Mouse (Mus musculus) midbrain, embryonic 10.5 days (tissue): ENCODE results near the gene Ripply2. TPM values are rescaled to one million over a fixed set of nuclear protein-coding genes. Genes with fewer than 3 reads are reported as not detected.
"Not testable (repeated sequence)": the region's sequence is repeated elsewhere in the genome, so short reads cannot be mapped to it uniquely, and the experiment has no call there.

Experiments used
- DNase-seq: peaks from one replicate; pipeline ENCODE4 v3.0.0-alpha.2; 2017; ENCODE audit warnings: low spot score
- H3K27ac ChIP-seq: fragments of 300-500 bp; sonication (generic); replicated peaks from 2 replicates; pipeline ENCODE4 v1.5.1; 2016; ENCODE audit warnings: mild to moderate bottlenecking
- H3K27me3 ChIP-seq: fragments of 300-500 bp; sonication (generic); 2 replicates; pipeline ENCODE4 v1.6.1; 2016; ENCODE audit warnings: low read depth, mild to moderate bottlenecking; ENCODE audit not compliant: poor library complexity, severe bottlenecking
- H3K36me3 ChIP-seq: fragments of 300-500 bp; sonication (generic); 2 replicates; pipeline ENCODE4 v1.6.1; 2016; ENCODE audit warnings: mild to moderate bottlenecking, moderate library complexity
- H3K4me1 ChIP-seq: fragments of 300-500 bp; sonication (generic); 2 replicates; pipeline ENCODE4 v1.6.1; 2016
- H3K4me3 ChIP-seq: fragments of 300-500 bp; sonication (generic); 2 replicates; pipeline ENCODE4 v1.5.1; 2016; ENCODE audit warnings: mild to moderate bottlenecking, moderate library complexity
- H3K9me3 ChIP-seq: fragments of 300-500 bp; sonication (generic); replicated peaks from 2 replicates; pipeline ENCODE4 v1.6.1; 2016; ENCODE audit warnings: mild to moderate bottlenecking
- WGBS: fragments of 180-500 bp; shearing (Covaris S2); methylation state at CpG from one replicate; pipeline ENCODE4 v1.1.7; 2016; 5-methylcytosine and 5-hydroxymethylcytosine counted together
- polyA plus RNA-seq: library from polyadenylated mRNA; unstranded; fragments of >200 nt; fragmentation: Nextera tagmentation; extraction: Ambion mirVana; gene quantifications from 2 replicates; pipeline ENCODE4 v1.2.1, GENCODE M21; 2016

Gene Ripply2
- 0.52 and 1.0 TPM in 2 replicates for polyA plus RNA-seq

DNA sequence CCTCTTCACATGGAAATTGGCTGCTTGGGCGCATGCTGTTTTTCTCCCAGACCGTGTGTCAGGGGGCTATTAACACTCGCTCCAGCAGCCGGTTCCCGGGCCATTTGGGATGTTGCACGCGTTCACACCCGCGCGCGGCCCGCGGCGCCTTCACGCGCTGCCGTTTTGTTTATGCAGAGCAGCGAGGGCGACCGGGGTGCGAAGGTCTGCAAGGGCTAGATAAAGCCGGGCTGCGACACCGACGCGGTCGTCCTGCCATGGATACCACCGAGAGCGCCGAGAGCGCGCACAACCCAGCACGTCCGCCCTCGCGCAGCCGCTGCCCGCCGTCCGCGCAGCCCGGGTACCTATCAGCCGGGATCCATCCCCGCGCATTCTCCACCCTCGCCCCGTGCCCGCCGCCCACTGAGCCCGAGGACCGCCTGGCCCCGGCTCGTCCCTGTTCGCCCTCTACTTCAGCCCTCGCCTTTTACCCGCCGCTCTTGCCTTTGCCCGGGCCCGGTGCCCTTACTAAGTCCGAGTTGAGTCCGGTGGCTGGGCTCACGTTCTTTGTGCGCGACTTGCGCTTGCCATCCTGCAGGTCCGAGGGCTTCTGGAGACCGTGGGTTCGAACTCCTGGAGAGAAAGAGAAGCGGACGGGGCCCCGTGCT lies at the start of gene Ripply2:
Gene Ripply2 (plus strand): TSS at position 250 of the 650 bp plus-strand sequence.
- peaks cover 11% of the 10 kb centered on the region for H3K4me1 ChIP-seq
- H3K27ac ChIP-seq = peak within 1 kb of the TSS; percentile 78
- 1% methylated on average over 71 of the region's 71 CpGs for WGBS
- H3K9me3 ChIP-seq = no peaks in the 10 kb centered on the region
- H3K27me3 ChIP-seq = peaks cover 53% of the 10 kb centered on the region
- peak; percentile 66 for DNase-seq
- no peaks in the 10 kb centered on the region for H3K36me3 ChIP-seq
- peak within 1 kb of the TSS; percentile 64 for H3K4me3 ChIP-seq

DNA sequence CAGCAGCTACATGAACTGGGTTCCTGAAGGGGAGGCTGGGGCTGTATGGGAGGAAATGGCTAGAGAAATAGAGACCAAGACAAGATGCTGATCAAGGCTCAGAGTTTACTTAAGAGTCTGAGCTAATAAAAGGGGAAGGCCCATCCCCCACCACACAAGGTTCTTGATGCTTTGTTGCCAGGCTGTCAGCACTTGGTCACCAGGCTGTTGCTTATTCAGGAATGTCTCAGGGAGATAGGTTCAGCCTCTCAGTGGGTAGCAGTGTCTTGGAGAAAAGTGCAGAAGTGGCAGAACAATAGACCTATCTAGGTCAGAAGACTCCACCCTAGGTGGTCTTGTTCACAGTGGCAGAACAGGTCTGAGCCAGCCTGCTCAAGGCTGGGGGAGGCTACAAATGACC lies 42.9 kb upstream of the Ripply2 start:
- H3K27me3 ChIP-seq, H3K36me3 ChIP-seq, H3K9me3 ChIP-seq, DNase-seq, H3K4me3 ChIP-seq, H3K4me1 ChIP-seq, H3K27ac ChIP-seq: not testable (repeated sequence)

- Histone ChIP-seq H3K36me3 (no peaks in the 10 kb centered on the region), H3K4me1 (no peaks in the 10 kb centered on the region), H3K9me3 (no peaks in the 10 kb centered on the region), H3K27me3 (no peaks in the 10 kb centered on the region), H3K4me3 (no peak overlapping the region), H3K27ac (no peak overlapping the region)
- WGBS = 73% methylated on average over 4 of the region's 4 CpGs
- no peak for DNase-seq
Observed at GRCm38 (mm10) chr9:86973562-86973961, 41.8 kb upstream of the Ripply2 start.

DNA sequence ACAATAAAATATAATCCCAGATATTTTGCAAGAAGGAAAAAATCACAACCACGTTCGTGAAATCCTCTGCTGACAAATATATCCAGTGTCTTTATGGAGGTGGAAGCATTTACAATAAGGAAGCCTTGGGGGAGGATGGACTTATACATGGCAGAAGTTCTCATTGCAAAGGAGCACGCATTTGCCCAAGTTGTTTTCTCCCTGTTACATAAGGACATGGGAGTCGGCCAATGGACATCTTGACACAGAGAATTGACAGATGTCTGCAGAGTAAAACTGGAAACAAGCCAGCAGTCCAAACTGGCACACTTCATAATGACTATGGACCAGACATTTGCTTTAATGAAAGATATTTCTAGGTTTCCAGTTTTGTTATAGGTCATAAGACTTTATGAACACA lies 38.4 kb upstream of the Ripply2 start:
- Histone ChIP-seq H3K27ac (no peak overlapping the region), H3K36me3 (no peaks in the 10 kb centered on the region), H3K9me3 (no peaks in the 10 kb centered on the region), H3K4me3 (no peak overlapping the region), H3K4me1 (0 out of 2 replicates have a peak, but pooled peaks cover 3% of the 10 kb centered on the region), H3K27me3 (no peaks in the 10 kb centered on the region)
- DNase-seq = no peak
- 88% methylated on average over 4 of the region's 4 CpGs for WGBS

DNA sequence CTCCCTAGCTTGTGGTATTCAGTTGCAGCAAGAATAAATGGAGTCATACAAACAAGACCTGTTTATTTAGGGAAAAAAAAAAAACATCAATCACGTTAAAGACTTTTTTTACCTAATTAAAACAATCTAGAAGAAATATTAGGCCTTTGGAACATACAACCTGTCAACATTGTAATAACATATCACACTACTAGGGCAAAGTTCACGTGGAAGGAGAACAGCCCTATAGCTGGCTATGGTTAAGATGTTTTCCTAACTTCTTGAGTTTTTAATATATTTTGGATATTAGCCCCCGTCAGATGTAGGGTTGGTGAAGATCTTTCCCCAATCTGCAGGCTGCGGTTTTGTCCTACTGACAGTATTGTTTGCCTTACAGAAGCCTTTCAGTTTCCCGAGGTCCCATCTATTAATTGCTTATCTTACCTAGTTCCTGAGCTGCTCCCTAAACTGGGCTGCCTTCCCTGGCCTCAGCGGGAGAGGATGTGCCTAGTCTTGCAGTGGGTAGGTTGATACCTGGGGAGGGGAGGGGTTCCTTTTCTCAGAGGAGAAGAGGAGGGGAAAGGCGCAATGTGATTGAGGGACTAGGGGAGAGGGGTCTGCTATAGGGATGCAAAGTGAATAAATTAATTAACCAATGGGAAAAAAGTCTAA lies 37.0 kb upstream of the Ripply2 start:
- WGBS = 71% methylated on average over 7 of the region's 7 CpGs
- Histone ChIP-seq H3K27ac (no peak overlapping the region), H3K27me3 (no peaks in the 10 kb centered on the region), H3K36me3 (no peaks in the 10 kb centered on the region), H3K4me3 (no peak overlapping the region), H3K9me3 (no peaks in the 10 kb centered on the region), H3K4me1 (0 out of 2 replicates have a peak, but pooled peaks cover 3% of the 10 kb centered on the region)
- DNase-seq = no peak

DNA sequence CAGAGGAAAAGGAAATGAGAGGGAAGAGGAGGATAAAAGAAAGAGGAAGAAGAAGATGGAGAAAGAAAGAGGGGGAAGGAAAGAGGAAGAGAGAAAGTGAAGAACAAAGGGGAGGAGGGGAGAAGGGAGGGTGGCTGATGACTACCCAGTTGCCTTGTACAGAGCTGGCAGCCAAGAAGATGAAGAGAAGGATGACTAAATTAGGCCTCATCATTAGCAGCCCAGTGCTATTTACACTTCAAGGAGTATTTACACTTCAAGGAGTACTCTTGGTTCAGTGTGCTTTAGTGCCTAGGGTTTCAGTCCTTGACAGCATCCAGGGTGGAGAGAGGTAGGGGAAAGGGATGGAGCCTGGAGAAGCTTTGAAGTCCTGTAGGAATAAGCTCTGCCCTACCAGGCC lies 35.3 kb upstream of the Ripply2 start:
- H3K4me3 ChIP-seq = no peak overlapping the region
- no peaks in the 10 kb centered on the region for H3K27me3 ChIP-seq
- H3K36me3 ChIP-seq = no peaks in the 10 kb centered on the region
- H3K27ac ChIP-seq = no peak overlapping the region
- no peak for DNase-seq
- H3K4me1 ChIP-seq = 0 out of 2 replicates have a peak, but pooled peaks cover 3% of the 10 kb centered on the region
- H3K9me3 ChIP-seq = no peaks in the 10 kb centered on the region

DNA sequence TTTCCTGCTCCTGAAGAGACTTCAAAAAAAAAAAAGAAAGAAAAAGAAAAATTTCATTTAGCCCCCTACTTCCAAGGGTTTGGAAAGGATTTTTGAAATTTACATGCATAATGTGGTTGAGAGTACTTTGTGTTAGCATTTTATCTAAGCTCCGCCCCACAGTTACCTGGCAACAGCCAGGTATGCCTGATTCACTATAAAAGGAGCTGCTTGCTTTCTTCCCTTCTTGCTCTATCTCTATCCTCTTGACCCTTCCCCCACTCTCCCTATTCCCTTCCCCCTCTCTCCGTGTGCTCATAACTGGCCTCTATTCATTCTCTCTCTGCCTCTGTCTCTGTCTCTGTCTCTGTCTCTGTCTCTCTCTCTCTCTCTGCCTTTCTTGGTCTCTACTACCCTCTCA lies 34.4 kb upstream of the Ripply2 start:
- Histone ChIP-seq H3K4me1 (0 out of 2 replicates have a peak, but pooled peaks cover 3% of the 10 kb centered on the region), H3K36me3 (no peaks in the 10 kb centered on the region), H3K27ac (no peak overlapping the region), H3K27me3 (no peaks in the 10 kb centered on the region), H3K4me3 (no peak overlapping the region), H3K9me3 (no peaks in the 10 kb centered on the region)
- DNase-seq = no peak
- WGBS = 64% methylated on average over 2 of the region's 2 CpGs

DNA sequence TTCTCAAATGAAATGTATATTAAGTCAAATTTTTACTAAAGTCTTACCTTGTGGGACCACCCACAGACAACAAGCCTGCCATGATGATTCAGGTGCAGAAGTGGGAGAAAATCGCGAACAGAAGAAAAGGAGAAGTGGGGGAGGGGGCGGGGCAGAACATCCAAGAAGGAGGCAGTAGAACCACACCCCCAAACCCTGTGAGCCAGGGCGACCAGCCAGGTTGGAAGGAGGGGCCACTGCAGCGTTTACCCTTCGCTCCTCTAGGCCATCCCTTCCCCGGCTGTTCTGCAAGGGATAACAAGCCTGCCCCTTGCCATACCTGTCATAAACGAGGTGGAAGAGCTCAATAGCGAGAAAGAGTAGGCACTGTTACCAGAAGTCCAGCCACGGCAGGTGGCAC lies 33.8 kb upstream of the Ripply2 start:
- DNase-seq = no peak
- 0 out of 2 replicates have a peak, but pooled peaks cover 3% of the 10 kb centered on the region for H3K4me1 ChIP-seq
- no peaks in the 10 kb centered on the region for H3K36me3 ChIP-seq
- H3K27ac ChIP-seq = no peak overlapping the region
- H3K9me3 ChIP-seq = no peaks in the 10 kb centered on the region
- H3K27me3 ChIP-seq = no peaks in the 10 kb centered on the region
- no peak overlapping the region for H3K4me3 ChIP-seq
- 23% methylated on average over 10 of the region's 10 CpGs for WGBS

GRCm38 (mm10) chr9:86984583-86984982 lies 30.8 kb upstream of the Ripply2 start:
- 0 out of 2 replicates have a peak, but pooled peaks cover 3% of the 10 kb centered on the region for H3K4me1 ChIP-seq
- DNase-seq = no peak
- 88% methylated on average over 3 of the region's 3 CpGs for WGBS
- no peaks in the 10 kb centered on the region for H3K36me3 ChIP-seq
- H3K27ac ChIP-seq = no peak overlapping the region
- H3K27me3 ChIP-seq = no peaks in the 10 kb centered on the region
- no peak overlapping the region for H3K4me3 ChIP-seq
- no peaks in the 10 kb centered on the region for H3K9me3 ChIP-seq

- H3K9me3 ChIP-seq = no peaks in the 10 kb centered on the region
- H3K4me3 ChIP-seq = no peak overlapping the region
- H3K36me3 ChIP-seq = no peaks in the 10 kb centered on the region
- no peak overlapping the region for H3K27ac ChIP-seq
- H3K27me3 ChIP-seq = no peaks in the 10 kb centered on the region
- H3K4me1 ChIP-seq = 0 out of 2 replicates have a peak, but pooled peaks cover 3% of the 10 kb centered on the region
- WGBS = 80% methylated on average over 6 of the region's 6 CpGs
- no peak for DNase-seq
Observed at GRCm38 (mm10) chr9:86985105-86985504, 30.2 kb upstream of the Ripply2 start.

DNA sequence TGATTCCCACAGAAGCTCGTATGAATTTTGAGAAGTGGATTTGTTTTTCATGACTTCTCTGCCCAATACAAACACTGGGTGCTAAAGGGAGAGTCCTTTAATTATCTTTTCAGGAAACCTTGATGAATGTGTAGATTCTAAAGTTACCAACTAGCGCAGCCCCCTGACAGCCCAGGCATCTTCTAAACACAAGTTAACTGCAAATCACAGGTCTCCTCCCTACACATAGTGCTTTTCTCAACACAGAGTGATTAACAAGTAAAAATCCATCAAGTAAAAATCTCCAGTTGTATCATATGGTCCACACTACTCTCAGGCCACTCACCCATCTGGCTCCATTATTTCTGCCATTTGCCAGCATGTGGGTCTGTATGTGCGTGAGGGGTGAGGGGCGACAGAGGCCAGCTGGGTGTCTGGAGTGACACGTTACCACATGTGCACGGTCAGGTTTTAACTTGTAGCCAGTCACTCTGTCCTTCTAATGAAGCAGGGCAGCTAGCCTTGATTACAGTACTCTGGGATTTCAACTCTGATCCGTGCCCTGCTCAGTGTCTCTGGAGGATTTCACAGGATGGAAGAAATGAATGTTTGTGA lies 28.5 kb upstream of the Ripply2 start:
- WGBS = 79% methylated on average over 7 of the region's 7 CpGs
- no peak for DNase-seq
- no peaks in the 10 kb centered on the region for H3K36me3 ChIP-seq

GRCm38 (mm10) chr9:86989822-86990221 lies 25.5 kb upstream of the Ripply2 start:
- no peaks in the 10 kb centered on the region for H3K27me3 ChIP-seq
- H3K4me3 ChIP-seq = no peak overlapping the region
- H3K27ac ChIP-seq = no peak overlapping the region
- H3K9me3 ChIP-seq = no peaks in the 10 kb centered on the region
- no peak for DNase-seq
- H3K4me1 ChIP-seq = no peaks in the 10 kb centered on the region
- no peaks in the 10 kb centered on the region for H3K36me3 ChIP-seq

More for the DNA sequence above, 28.5 kb upstream of the Ripply2 start:
- H3K27me3 ChIP-seq = no peaks in the 10 kb centered on the region
- H3K4me1 ChIP-seq = no peaks in the 10 kb centered on the region
- no peak overlapping the region for H3K27ac ChIP-seq
- H3K4me3 ChIP-seq = no peak overlapping the region
- no peaks in the 10 kb centered on the region for H3K9me3 ChIP-seq

- no peaks in the 10 kb centered on the region for H3K9me3 ChIP-seq
- 82% methylated on average over 8 of the region's 8 CpGs for WGBS
- no peak for DNase-seq
- no peaks in the 10 kb centered on the region for H3K4me1 ChIP-seq
- H3K36me3 ChIP-seq = no peaks in the 10 kb centered on the region
- H3K27me3 ChIP-seq = no peaks in the 10 kb centered on the region
- no peak overlapping the region for H3K4me3 ChIP-seq
- no peak overlapping the region for H3K27ac ChIP-seq
Observed at GRCm38 (mm10) chr9:86991758-86992157, 23.6 kb upstream of the Ripply2 start.
